Mouse (Mus musculus): ENCODE data around the gene Fbp1.
"Not testable (repeated sequence)": the region's sequence is repeated elsewhere in the genome, so short reads cannot be mapped to it uniquely, and the experiment has no call there.

Fbp1 gene

DNA sequence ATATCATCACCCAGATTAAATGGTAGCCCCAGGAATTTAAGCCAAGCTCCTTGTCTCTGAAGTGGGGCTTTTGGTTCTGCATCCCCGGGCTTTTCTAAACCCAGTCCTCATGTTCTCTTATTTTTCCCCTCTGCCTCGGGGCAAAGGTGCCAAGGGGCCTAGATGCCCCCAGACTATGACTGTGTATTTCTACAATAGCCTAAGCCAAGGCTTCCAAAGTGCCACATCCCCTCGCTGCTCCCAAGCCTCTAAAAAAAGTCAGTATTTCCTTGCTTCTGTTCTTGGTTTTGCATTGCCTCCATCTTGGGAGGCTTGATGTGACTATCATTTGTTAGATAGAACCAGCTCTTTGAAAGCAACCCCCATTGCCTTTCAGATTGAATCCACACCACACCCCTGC is 3.5 kb downstream of the Fbp1 start:
- no peak for DNase-seq (ENCODE audit: extremely low read depth, insufficient read length, low spot score)

DNA sequence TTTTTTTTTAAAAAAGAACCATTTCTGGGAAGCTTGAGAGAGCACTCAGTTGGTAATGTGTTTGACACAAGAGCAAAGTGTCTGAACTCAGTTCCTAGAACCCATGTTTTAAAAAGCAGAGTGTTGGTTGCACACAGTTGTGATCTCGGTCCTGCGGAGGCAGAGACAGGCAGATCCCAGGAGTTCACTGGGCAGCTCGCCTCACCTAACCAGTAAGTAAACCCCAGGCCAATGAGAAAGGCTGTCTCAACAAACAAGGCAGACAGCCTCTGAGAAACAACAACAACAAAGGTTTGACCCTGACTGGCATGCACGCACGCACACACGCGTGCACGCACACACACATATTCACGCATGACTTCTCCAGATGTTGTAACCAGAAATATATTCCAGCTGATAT is 4.2 kb downstream of the Fbp1 start:
- no peak for DNase-seq (ENCODE audit: extremely low read depth, insufficient read length, low spot score)

DNA sequence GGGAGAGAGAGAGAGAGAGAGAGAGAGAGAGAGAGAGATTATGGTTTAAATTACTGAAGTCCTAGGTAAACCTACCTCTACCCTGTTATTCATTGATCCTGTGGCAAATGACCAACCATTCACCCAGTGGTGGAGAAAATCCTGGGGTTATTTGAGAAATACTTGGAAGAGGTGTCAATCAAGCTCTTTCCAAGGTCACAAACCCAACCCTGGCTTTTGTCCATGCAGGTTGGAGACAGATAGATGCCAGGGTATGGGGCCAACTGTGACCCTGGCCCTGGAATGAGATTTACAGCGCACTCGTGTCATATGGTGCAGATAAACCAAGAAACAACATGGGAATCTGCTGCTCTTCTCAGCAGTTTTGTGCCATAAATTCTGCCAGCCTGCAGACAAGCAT is 4.6 kb downstream of the Fbp1 start:
- DNase-seq (ENCODE audit: extremely low read depth, insufficient read length, low spot score) = no peak

DNA sequence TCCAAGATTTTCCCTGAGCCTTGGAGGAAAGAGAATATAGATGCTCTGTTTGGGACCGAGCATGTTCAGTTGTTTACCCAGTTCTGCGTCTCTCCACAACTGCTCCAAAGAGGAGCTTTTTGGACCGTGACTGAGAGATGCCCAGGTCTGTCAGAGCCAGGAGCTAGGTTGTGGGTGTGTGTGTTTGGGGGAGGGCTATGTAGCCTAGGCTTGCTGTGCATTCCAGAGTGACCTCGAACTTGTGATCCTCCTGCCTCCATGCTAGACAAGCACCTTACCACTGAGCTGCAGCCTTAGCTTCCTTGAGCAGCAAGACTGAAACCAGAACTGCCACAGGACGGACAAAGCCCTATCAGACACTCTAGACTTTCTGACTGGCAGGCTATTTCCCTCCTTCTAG is 5.2 kb downstream of the Fbp1 start:
- DNase-seq (ENCODE audit: extremely low read depth, insufficient read length, low spot score) = no peak

DNA sequence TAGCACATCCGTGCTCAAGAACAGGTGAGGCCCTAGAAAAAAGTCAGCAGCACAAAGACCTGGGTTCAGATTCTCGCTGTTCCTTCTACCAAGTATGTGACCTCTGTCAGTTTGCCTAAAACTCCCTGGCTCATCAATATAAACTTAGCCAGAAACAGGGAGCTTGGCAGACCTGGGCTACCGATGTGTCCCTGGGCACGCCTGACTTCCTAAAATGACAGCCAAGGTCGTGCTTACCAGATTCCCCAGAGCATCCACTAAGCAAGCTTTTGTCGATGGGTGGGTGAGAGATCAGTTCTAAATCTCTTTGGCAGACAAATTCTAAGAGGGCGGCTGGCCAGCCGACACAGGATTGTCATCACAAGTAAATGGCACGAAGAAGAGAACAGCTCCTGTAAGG is 6.7 kb downstream of the Fbp1 start:
- DNase-seq (ENCODE audit: extremely low read depth, insufficient read length, low spot score) = no peak

DNA sequence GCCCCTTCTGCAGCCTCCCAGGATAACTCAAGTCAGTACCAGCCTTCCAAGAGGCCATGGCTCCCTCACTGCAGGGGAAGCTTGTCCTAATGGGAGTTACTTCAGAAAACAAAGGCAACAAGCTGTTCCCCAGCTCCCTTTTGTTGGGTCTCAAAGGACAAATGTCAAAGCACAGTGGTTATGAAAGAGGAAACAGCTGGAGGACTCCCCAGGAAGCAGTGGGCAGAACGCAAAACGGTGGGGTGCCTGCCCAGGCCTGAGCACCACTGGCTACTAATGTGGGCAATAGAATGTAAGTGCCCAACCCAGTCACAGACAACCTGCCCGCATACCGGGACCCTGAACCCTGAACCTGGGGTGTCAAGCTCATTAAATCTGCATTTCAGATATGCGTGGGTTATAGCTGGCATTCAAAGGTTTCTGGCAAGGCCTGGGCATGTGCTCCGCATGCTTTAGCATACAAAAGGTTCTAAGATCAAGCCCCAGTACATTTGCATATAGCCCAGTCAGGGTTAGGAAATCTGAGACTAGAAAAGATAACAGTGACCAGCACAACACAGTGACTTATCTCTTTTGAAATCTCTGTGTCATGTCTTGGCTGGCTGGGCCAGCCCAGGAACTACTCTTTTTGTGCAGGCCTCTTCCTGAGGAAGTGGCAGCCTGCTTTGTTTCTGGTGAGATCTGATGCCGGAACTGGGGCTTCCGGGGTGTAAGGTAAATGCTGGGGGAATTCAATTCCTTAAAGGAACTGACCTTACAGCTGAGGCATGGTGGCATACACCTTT is 8.1 kb downstream of the Fbp1 start:
- DNase-seq (ENCODE audit: extremely low read depth, insufficient read length, low spot score) = no peak

DNA sequence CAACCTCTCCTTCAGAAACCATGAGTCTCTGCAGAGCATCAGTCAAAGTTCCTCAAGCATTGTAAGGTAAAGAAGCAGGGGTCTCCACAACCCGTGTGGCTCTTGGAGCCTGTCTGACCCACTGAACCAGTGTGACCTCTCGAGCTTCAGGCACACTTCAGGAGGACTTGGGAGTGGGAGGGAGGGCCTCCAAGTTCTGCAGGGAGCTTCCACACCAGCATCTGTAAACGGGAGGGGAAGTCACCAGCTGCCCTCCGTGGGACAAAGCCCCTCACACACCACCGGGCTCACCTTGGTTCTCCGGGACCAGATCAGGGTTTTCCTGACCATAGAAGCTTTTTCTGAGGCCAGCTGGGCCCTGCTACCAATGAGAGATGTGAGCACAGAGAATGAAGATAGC is 8.7 kb downstream of the Fbp1 start:
- DNase-seq (ENCODE audit: extremely low read depth, insufficient read length, low spot score) = no peak

DNA sequence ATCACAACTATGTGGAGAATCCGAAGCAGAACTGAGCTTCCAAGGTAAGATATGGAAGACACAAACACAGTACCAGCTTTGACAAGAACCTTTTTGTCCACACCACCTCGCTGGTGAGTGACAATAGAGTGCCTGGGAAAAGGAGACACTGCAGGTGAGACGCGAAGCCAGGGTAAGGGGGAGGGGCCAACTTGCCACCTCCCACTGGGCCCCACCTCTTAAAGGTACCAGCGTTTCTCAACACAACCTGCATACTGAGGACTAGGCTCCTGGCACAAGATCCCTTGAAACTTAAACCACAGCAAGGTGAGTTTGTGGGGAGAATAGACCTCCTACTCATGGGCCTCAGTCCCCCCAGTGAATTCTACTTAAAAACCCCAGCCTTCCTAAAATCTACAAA is 10.8 kb downstream of the Fbp1 start:
- no peak for DNase-seq (ENCODE audit: extremely low read depth, insufficient read length, low spot score)

DNA sequence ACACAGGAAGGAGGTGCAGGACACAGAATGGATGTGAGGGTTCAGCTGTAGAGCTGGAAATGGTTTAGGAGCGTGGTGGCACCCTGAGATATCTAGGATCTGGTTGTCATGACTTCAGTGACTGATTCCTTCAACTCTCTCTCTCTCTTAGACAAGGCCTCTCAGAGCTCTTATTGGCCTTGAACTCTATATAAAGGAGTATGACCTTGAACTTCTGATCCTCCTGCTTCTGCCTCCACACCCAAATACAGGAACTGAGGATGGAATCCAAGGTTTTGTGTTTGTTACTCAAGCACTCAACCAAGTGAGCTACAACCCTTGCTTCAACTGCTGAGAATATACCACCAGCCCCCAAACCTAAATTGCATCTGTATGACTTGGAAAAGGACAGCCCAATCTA is 12.0 kb downstream of the Fbp1 start:
- no peak for DNase-seq (ENCODE audit: extremely low read depth, insufficient read length, low spot score)

DNA sequence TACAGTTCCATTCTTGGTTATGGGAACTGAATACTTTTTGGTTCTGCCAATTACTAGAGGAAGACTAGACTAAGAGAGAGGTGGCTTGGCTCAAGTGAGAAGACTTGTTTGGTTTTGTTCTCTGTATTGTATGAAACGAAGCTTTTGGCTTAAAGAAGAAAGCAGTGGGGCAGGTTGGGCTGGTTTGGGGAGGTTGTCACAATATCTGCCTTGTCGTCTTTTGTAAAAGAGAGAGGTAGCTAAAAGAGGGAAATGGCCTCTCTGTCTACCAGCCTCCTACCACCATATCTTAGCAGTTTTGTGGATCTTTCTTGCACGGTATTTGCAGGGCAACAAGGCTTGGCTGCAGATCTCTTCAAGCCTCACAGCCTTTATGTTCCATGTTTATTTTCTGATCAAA is 15.8 kb downstream of the Fbp1 start:
- no peak for DNase-seq (ENCODE audit: extremely low read depth, insufficient read length, low spot score)

DNA sequence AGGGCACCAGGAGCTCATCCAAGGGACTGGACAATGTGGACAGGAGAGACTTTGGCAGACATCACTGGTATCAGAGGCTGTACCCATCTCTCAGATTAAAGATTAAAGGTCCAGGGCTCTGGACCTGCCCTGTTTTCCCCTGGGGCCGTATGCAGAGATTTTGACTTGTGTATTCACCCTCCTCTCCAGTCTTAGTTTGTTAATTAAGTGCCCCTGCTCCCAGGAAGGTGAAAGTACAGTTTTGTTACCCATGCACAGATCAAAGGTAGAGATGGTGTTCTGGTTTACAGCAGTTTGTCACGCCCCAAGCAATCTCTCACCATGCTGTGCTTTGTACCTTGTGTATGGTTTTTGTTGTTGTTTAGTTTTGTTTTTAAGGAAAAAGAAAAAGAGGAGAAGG is 17.5 kb downstream of the Fbp1 start:
- no peak for DNase-seq (ENCODE audit: extremely low read depth, insufficient read length, low spot score)

DNA sequence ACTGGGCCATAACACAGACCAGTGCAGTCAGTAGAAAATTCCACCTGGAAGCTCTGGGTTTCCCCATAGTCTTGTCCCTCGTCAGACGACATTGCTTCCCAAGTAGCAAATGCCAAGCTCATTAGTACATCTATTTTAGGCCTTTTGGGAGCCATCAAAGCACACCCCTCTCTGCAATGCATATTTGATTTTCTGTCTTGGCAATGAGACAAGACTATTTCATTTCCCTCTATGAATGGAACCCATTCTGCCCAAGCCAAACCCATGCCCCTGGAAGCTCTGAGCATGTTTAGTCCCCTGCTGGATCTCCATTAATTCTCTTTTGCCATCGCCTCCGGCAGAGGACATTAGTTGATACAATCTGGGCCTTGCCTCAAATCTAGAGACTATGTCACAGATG is 21.3 kb downstream of the Fbp1 start:
- DNase-seq (ENCODE audit: extremely low read depth, insufficient read length, low spot score) = no peak

DNA sequence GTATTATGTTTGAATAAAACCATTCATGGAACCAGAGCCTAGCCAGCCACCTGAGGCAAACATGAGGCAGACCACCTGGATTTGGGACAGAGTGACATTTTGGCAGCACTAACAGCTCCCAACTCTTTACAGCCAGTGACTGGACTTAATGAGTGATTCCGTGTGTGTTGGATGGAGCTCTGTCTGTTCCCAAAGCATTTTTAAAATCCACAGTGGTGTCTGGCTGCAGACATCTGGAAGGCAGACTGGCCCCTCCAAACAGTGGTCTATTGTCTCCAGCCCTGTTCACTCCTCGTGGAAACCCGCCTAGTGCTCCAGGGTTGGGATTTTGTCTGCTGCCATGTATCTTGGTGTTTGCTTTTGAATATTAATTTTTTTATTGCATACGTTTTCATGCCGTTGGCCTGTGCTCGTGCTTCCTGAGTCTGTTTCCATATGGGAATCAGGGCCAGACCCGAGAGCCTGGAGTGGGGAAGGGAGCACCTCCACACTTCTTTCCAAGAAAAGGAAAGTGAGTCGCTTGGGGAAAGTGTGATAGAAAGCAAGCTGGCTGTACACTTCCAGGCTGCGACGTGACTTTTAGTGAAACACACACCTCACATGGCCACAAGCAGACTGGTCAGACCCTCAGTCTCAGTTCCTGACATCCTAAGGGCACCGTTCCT is 22.3 kb downstream of the Fbp1 start:
- DNase-seq (ENCODE audit: extremely low read depth, insufficient read length, low spot score) = no peak

DNA sequence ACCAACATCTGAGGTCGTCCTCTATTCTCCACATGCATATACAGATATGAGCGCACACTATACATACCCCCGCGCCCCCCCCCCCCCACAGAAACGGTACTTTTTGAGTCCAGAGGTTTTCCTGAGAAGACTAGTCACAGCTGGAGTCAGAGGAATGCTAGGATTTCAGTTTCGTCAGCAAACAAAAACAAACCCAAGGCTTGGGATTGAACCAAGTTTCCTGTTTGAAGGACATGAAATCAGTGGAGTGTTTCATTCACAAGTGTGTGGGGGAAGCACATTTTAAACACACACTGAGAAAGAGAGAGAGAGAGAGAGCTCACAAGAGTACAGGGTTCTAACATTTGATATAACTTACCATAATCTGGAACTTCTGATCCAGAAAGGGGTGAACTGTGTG is 24.3 kb downstream of the Fbp1 start:
- no peak for DNase-seq (ENCODE audit: extremely low read depth, insufficient read length, low spot score)

DNA sequence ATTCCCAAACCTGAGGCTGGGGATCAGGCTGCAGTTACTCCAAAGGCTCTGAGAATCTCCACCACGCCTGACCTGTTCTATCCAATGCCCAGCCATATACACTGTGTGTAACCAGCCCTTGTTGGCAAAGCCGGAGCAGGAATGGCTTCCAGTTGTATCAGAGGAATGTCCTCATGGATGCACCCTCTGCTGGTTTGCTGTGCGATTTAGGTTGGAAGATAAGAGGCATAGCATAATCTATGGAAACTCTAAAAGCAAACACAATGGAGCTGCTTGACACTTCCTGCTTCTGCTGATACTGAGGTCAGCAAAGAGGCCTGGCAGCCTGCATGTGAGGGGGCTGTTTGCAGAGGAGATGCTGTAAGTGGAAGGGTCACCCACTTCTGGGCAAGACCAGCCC is 25.2 kb downstream of the Fbp1 start:
- DNase-seq (ENCODE audit: extremely low read depth, insufficient read length, low spot score) = no peak

DNA sequence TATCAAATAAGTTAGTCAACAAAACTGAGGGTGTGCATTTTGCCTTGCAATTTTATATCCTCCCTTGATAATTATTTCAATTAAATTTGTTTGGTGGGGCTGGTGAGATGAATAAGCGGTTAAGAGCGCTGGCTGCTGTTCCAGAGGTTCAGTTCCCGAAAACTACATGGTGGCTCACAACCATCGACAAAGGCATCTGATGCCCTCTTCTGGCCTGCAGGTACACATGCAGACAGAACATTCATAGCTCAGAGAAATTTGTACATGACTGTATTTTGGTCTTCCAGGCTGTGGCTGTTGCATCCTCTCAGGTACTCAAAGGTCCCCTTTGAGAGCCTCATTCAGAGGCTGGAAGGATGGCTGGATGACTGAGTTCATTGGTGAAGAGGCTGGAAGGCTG is 28.0 kb downstream of the Fbp1 start:
- DNase-seq (ENCODE audit: extremely low read depth, insufficient read length, low spot score) = no peak

DNA sequence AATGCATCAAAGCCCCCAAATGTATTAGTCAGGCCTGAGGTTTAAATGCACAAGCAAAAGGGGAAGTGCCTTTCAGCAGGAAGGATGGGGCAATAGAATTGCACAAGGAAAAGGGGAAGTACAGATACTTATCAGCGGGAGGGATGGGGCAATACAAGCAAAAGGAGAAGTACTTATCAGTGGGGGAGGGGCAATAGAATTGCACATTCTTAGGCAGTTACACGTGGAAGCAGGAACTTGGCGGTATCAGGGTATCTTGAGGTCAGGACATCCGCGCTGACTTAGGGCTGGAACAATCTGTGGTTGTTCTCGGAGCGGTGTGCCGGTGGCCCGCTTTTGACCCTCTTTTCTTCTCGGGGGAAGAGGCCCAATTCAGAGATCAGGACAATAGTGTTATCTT is 28.8 kb downstream of the Fbp1 start:
- DNase-seq (ENCODE audit: extremely low read depth, insufficient read length, low spot score) = not testable (repeated sequence)

DNA sequence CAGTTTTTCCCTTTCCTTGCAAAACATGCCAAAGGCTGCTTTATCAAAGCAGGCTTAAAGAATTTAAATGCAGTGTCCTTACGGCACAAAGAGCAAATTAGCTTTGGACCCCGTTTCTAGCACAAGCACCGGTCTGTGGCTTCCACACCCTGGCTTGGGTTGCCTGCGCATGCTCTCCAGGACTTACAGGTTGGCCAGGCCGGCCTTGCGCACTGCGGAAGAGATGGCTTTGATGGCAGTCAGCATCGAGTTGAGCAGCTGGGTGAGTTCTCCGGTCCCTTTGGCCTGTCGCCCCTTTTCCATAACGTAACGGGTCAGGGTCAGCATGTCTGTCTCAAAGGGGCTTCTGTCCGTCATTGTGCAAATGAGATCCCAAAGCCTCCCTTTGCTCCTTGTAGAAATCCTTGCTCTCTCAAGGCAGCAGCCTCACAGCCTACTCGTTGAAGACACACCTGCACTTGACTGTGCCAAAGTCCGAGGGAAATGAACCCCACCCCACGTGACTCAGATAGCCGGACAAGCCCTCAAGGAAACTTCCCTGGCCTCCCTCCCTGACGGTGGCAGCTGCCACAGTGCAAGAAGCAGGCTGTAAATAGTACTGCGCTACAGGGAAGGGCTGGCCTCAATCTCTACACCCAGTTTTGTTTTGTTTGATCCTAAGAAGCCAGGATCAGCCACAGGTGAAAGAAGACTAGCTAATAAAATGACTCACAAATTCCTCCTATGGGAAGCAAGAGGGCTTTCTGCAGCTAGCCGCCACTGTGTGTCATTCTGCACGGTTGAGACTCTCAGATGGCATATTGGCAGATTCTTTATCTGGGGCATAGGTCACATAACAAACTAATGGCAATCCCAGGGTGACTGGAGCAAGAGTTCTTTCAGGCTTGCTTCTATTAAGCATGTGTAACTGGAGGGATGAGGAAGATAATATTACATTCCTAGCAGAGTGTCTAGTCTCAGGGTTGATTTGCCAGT is 29.9 kb downstream of the Fbp1 start, which contains the start of gene Fbp2:
TSS of gene Fbp2 (minus strand) at position 482 of the 975 bp plus-strand sequence.
- DNase-seq (ENCODE audit: extremely low read depth, insufficient read length, low spot score) = peak; percentile 16

DNA sequence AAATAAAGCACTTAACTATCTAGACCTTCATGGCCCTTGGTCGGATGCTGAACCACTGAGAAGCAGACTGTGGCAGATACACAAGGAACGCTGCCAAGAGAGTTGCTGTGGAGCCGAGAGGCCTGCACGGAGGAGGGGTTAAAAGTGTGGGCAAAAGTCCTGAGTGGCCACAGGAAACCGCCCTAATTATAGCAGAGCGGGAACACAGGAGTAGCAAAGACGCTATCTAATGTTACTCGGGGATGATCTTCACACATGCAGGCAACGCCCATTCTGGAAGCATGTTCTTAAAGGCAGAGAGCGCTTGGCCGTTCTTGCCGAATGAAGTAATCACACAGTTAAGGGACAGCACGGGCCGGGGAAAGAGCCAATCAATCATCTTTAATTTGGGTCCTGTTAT is 31.2 kb downstream of the Fbp1 start:
- DNase-seq (ENCODE audit: extremely low read depth, insufficient read length, low spot score) = no peak

DNA sequence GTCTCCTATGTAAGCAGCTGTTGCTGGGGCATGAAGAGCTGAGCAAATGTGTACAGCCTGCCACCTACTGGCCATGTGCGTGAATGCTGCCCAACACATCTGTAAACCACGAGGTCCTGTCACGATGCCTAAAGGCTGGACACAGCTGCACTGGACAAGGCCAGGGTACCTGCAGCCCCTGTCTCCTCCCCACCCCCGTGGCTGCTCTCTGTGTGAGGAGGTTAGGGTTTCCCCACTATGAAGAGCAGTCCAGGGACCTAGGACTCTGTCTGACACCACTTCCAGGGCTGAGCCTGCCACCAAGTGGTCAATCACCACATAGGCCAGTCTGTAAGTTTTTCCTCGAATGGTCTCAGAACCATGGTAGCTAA is 31.8 kb downstream of the Fbp1 start:
- DNase-seq (ENCODE audit: extremely low read depth, insufficient read length, low spot score) = peak; percentile 82
